Mouse (Mus musculus) retina, embryonic 14.5 days (tissue): ENCODE results near the gene Noxo1.
"Not testable (repeated sequence)": the region's sequence is repeated elsewhere in the genome, so short reads cannot be mapped to it uniquely, and the experiment has no call there.

Experiments used
- DNase-seq: peaks from one replicate; pipeline ENCODE4 v3.0.0-alpha.2; 2015; ENCODE audit warnings: low spot score

Gene Noxo1

GRCm38 (mm10) chr17:24720616-24721015 is 24.6 kb downstream of the Noxo1 start:
- DNase-seq, result not testable (repeated sequence)

- DNase-seq, result not testable (repeated sequence)
Measured at GRCm38 (mm10) chr17:24721383-24721955, 25.4 kb downstream of the Noxo1 start.

GRCm38 (mm10) chr17:24722220-24722924 is 26.3 kb downstream of the Noxo1 start:
- no peak for DNase-seq

- no peak for DNase-seq
Measured at GRCm38 (mm10) chr17:24723122-24723880, 27.3 kb downstream of the Noxo1 start.

GRCm38 (mm10) chr17:24723881-24724180 is 27.8 kb downstream of the Noxo1 start:
- peak; percentile 38 for DNase-seq

GRCm38 (mm10) chr17:24724184-24724583 is 28.1 kb downstream of the Noxo1 start, which contains the start of gene Ndufb10:
TSS of gene Ndufb10 (minus strand) at chr17:24724478.
- peak; percentile 99 for DNase-seq

GRCm38 (mm10) chr17:24725637-24726390 is 29.8 kb downstream of the Noxo1 start:
- no peak for DNase-seq

- DNase-seq, result no peak
Measured at GRCm38 (mm10) chr17:24727618-24728017, 31.6 kb downstream of the Noxo1 start, which contains the start of gene Rpl3l. TSS of gene Rpl3l (plus strand) at chr17:24727820.

GRCm38 (mm10) chr17:24728184-24728583 is 32.1 kb downstream of the Noxo1 start:
- DNase-seq, result no peak

GRCm38 (mm10) chr17:24729067-24729466 is 33.0 kb downstream of the Noxo1 start:
- no peak for DNase-seq

GRCm38 (mm10) chr17:24730787-24731186 is 34.8 kb downstream of the Noxo1 start:
- DNase-seq, result no peak

- DNase-seq, result no peak
Measured at GRCm38 (mm10) chr17:24732233-24732935, 36.4 kb downstream of the Noxo1 start.

- DNase-seq, result no peak
Measured at GRCm38 (mm10) chr17:24733434-24734050, 37.5 kb downstream of the Noxo1 start.

GRCm38 (mm10) chr17:24734513-24734912 is 38.5 kb downstream of the Noxo1 start:
- DNase-seq, result no peak

GRCm38 (mm10) chr17:24735446-24735845 is 39.4 kb downstream of the Noxo1 start:
- no peak for DNase-seq

- DNase-seq, result peak; percentile 97
Measured at GRCm38 (mm10) chr17:24736330-24737051, 40.5 kb downstream of the Noxo1 start, which contains the start of gene Msrb1. TSS of gene Msrb1 (plus strand) at chr17:24736642.

GRCm38 (mm10) chr17:24737135-24737810 is 41.2 kb downstream of the Noxo1 start:
- no peak for DNase-seq

- no peak for DNase-seq
Measured at GRCm38 (mm10) chr17:24738238-24738637, 42.2 kb downstream of the Noxo1 start.

- no peak for DNase-seq
Measured at GRCm38 (mm10) chr17:24739926-24740325, 43.9 kb downstream of the Noxo1 start.

- no peak for DNase-seq
Measured at GRCm38 (mm10) chr17:24742307-24742706, 46.3 kb downstream of the Noxo1 start.
